Mouse (Mus musculus) liver, postnatal 0 days (tissue): ENCODE results near the gene Adamts20.

Experiments used
- CTCF ChIP-seq: sonication (generic); IDR thresholded peaks from 2 replicates; pipeline ENCODE4 v1.5.1; 2016; ENCODE audit warnings: antibody characterized with exemption, low read depth
- EP300 ChIP-seq: IDR thresholded peaks from 2 replicates; pipeline ENCODE4 v1.6.1; 2016; ENCODE audit warnings: antibody characterized with exemption, low read depth, mild to moderate bottlenecking

- TF ChIP-seq CTCF (no peak), EP300 (no peak)
Measured at GRCm38 (mm10) chr15:94444437-94445136, 20.6 kb downstream of the Adamts20 start.
